Comparison of ENCODE assay signal across 13 mouse cellular contexts in genomic region chr11:119557940-119558869, GRCm38 (mm10). TPM values are rescaled to one million over a fixed set of nuclear protein-coding genes. Genes with fewer than 3 reads are reported as not detected.
DNase-seq lines count a peak whose midpoint lies in the region; ATAC-seq lines count a peak whose summit lies in the region.
"Had no signal": no experiment of that assay in that cellular context is flagged by ENCODE, and none has a peak within 500 bp of the region (broad histone marks: within the 10 kb centered on the region; RNA-seq: fewer than 3 reads in every experiment).

No protein-coding gene starts in this region.

- no peaks in the 10 kb centered on the region for H3K9me3 ChIP-seq in hindbrain, embryonic 10.5 days
- no peaks in the 10 kb centered on the region for H3K9me3 ChIP-seq in midbrain, embryonic 12.5 days
- H3K9me3 ChIP-seq: G1E had no signal

- H3K27ac ChIP-seq in hindbrain, embryonic 10.5 days: peak overlapping the region; percentile 82
- peak overlapping the region; percentile 87 for H3K27ac ChIP-seq in midbrain, embryonic 12.5 days (replicated peaks)
- H3K27ac ChIP-seq: macrophage had no signal

- DNase-seq in cerebellum, adult 9-11 months: peak; percentile 17
- peak; percentile 56 for DNase-seq in embryo, embryonic 11 days
- peak; percentile 60 for DNase-seq in hindbrain, embryonic 10.5 days (ENCODE audit: low spot score)
- no peak for DNase-seq in urinary bladder, adult 18-20 months (ENCODE audit: low spot score in 2 of 2)
- DNase-seq in spleen, postnatal 10 days (ENCODE audit: low spot score in 2 of 2): no peak
- no peak for DNase-seq in left cerebral cortex, adult 11 months (ENCODE audit: low spot score)
- DNase-seq: adrenal gland, adult 2 months; kidney, postnatal 10 days; left cerebral cortex, postnatal 4 days had no signal

- H3K4me3 ChIP-seq in hindbrain, embryonic 10.5 days: peak overlapping the region; percentile 33
- H3K4me3 ChIP-seq in midbrain, embryonic 12.5 days: no peak overlapping the region

- no peak for ATAC-seq in cerebellum, adult (ENCODE audit: insufficient number of reproducible peaks, low FRiP score, low TSS enrichment)
- ATAC-seq in midbrain, embryonic 12.5 days (ENCODE audit: low FRiP score, low read depth): peak; percentile 57

- H3K9ac ChIP-seq in midbrain, embryonic 12.5 days (replicated peaks): 0 out of 2 replicates have a peak overlapping the region, but pooled peaks have one; percentile 0

- peaks cover 48% of the 10 kb centered on the region for H3K4me1 ChIP-seq in hindbrain, embryonic 10.5 days (replicated peaks)
- H3K4me1 ChIP-seq in midbrain, embryonic 12.5 days: peaks cover 30% of the 10 kb centered on the region

- H3K27me3 ChIP-seq in hindbrain, embryonic 10.5 days (ENCODE audit: insufficient read depth, poor library complexity, severe bottlenecking): peaks cover 91% of the 10 kb centered on the region
- H3K27me3 ChIP-seq in midbrain, embryonic 12.5 days: peaks cover 79% of the 10 kb centered on the region

- H3K36me3 ChIP-seq in hindbrain, embryonic 10.5 days: no peaks in the 10 kb centered on the region
- no peaks in the 10 kb centered on the region for H3K36me3 ChIP-seq in midbrain, embryonic 12.5 days
- H3K36me3 ChIP-seq: G1E had no signal

- 21% methylated on average over 17 of the region's 17 CpGs for WGBS in hindbrain, embryonic 10.5 days
- 17% methylated on average over 17 of the region's 17 CpGs for WGBS in midbrain, embryonic 12.5 days

- H3K4me2 ChIP-seq in midbrain, embryonic 12.5 days (replicated peaks): peak overlapping the region; percentile 37

RNA-seq across cellular contexts. Expression of gene Nptx1, which starts 10.7 kb away (rescaled TPM):
- polyA plus RNA-seq in hindbrain, embryonic 10.5 days (2016; fragmentation: Nextera tagmentation; extraction: Ambion mirVana): 3.2 and 9.7 TPM in 2 replicates
- polyA plus RNA-seq in midbrain, embryonic 12.5 days (2016; fragmentation: Nextera tagmentation; extraction: Ambion mirVana): 5.9 and 6.2 TPM in 2 replicates
- polyA plus RNA-seq: G1E had no signal

RNA-seq across cellular contexts. Expression of gene Rptor, which starts 44.5 kb away (rescaled TPM):
- polyA plus RNA-seq in hindbrain, embryonic 10.5 days (2016; fragmentation: Nextera tagmentation; extraction: Ambion mirVana): 11.8 and 12.4 TPM in 2 replicates
- 18.3 and 19.0 TPM in 2 replicates for polyA plus RNA-seq in midbrain, embryonic 12.5 days (2016; fragmentation: Nextera tagmentation; extraction: Ambion mirVana)

Comparison
In these comparisons a context has a peak if more than half of its experiments do, and no peak if none do; other contexts are left out.
1. DNase-seq: peak in cerebellum, adult 9-11 months (single experiment), embryo, embryonic 11 days (single experiment) and hindbrain, embryonic 10.5 days (single experiment); none in urinary bladder, adult 18-20 months (0 of 2), spleen, postnatal 10 days (0 of 2) and left cerebral cortex, adult 11 months (single experiment).